Mouse (Mus musculus) 3134 (cell line): Measurements from ENCODE around the gene H2bfm.
"Not testable (repeated sequence)": the region's sequence is repeated elsewhere in the genome, so short reads cannot be mapped to it uniquely, and the experiment has no call there.

Source experiments
- DNase-seq: peaks from one replicate; pipeline ENCODE4 v3.0.0-alpha.2; 2011; ENCODE audit warnings: low spot score; ENCODE audit not compliant: insufficient read length; ENCODE audit errors: extremely low read depth

The H2bfm gene

GRCm38 (mm10) chrX:136927031-136927430 is at the start of gene H2bfm:
Gene H2bfm, plus strand, starts transcription at chrX:136927325.
- no peak for DNase-seq

- DNase-seq, result no peak
Measured at GRCm38 (mm10) chrX:136895757-136896156, 31.4 kb upstream of the H2bfm start.

GRCm38 (mm10) chrX:136904369-136904768 is 22.8 kb upstream of the H2bfm start:
- DNase-seq, result no peak

GRCm38 (mm10) chrX:136925863-136926262 is 1.3 kb upstream of the H2bfm start:
- no peak for DNase-seq

- no peak for DNase-seq
Measured at GRCm38 (mm10) chrX:136937985-136938384, 10.9 kb downstream of the H2bfm start.

- DNase-seq, result not testable (repeated sequence)
Measured at GRCm38 (mm10) chrX:136957583-136958279, 30.6 kb downstream of the H2bfm start.

- DNase-seq, result not testable (repeated sequence)
Measured at GRCm38 (mm10) chrX:136958300-136958699, 31.2 kb downstream of the H2bfm start.

- DNase-seq, result no peak
Measured at GRCm38 (mm10) chrX:136959688-136960087, 32.6 kb downstream of the H2bfm start.

- DNase-seq, result not testable (repeated sequence)
Measured at GRCm38 (mm10) chrX:136975397-136975796, 48.3 kb downstream of the H2bfm start, which contains the start of gene Tmsb15b2. Gene Tmsb15b2, minus strand, starts transcription at chrX:136975497.

GRCm38 (mm10) chrX:136976424-136977084 is 49.4 kb downstream of the H2bfm start, which contains the start of the genes Tmsb15l and Tmsb15b1:
Gene Tmsb15l, minus strand, starts transcription at chrX:136976869.
Gene Tmsb15b1, minus strand, starts transcription at chrX:136976874.
- DNase-seq, result no peak
